Mouse (Mus musculus) myocyte (in vitro differentiated cells): ENCODE data around the gene Tada2b. TPM values are rescaled to one million over a fixed set of nuclear protein-coding genes. Genes with fewer than 3 reads are reported as not detected.

Source experiments
- H3K27me3 ChIP-seq: one replicate; pipeline ENCODE4 v1.6.1; 2011; ENCODE audit not compliant: control insufficient read depth, insufficient read depth, insufficient read length
- H3K36me3 ChIP-seq: one replicate; pipeline ENCODE4 v1.6.1; 2011; ENCODE audit not compliant: control insufficient read depth, insufficient read depth
- H3K4me2 ChIP-seq: one replicate; pipeline ENCODE4 v1.6.1; 2011; ENCODE audit warnings: low read depth, control low read depth
- H3K4me3 ChIP-seq: one replicate; pipeline ENCODE4 v1.5.1; 2011; ENCODE audit warnings: mild to moderate bottlenecking, control low read depth, moderate library complexity
- H3K79me2 ChIP-seq: one replicate; pipeline ENCODE4 v1.6.1; 2011; ENCODE audit not compliant: control insufficient read depth, insufficient read depth
- H3ac ChIP-seq: one replicate; pipeline ENCODE4 v1.6.1; 2011; ENCODE audit not compliant: control insufficient read depth, insufficient read length
- CEBPB ChIP-seq: IDR thresholded peaks from 2 replicates; pipeline ENCODE4 v1.6.1; 2011; ENCODE audit warnings: mild to moderate bottlenecking, moderate library complexity; ENCODE audit not compliant: poor library complexity, insufficient read depth, severe bottlenecking
- E2F4 ChIP-seq: IDR thresholded peaks from one replicate; pipeline ENCODE4 v1.6.1; 2011; ENCODE audit warnings: mild to moderate bottlenecking, control low read depth, moderate library complexity; ENCODE audit not compliant: insufficient read depth
- MAX ChIP-seq: IDR thresholded peaks from one replicate; pipeline ENCODE4 v1.6.1; 2011; ENCODE audit warnings: low read depth, mild to moderate bottlenecking, control low read depth
- MYOD1 ChIP-seq, 3 experiments: IDR thresholded peaks; one replicate each; pipeline ENCODE4 v1.6.1; 2011; ENCODE audit warnings: control low read depth in 2 of 3, low read depth in 2 of 3, mild to moderate bottlenecking in 2 of 3, moderate library complexity in 1 of 3; ENCODE audit not compliant: insufficient read length in 2 of 3, control insufficient read depth in 1 of 3
- MYOG ChIP-seq, 3 experiments: IDR thresholded peaks; one replicate each; pipeline ENCODE4 v1.6.1; 2011; ENCODE audit warnings: control low read depth in 2 of 3, low read depth in 2 of 3, mild to moderate bottlenecking in 2 of 3; ENCODE audit not compliant: insufficient read length in 2 of 3, control insufficient read depth in 1 of 3, insufficient read depth in 1 of 3
- POLR2A ChIP-seq: IDR thresholded peaks from one replicate; pipeline ENCODE4 v1.6.1; 2011; ENCODE audit warnings: low read depth, mild to moderate bottlenecking, control low read depth, moderate library complexity; ENCODE audit not compliant: insufficient read length
- POLR2AphosphoS2 ChIP-seq: IDR thresholded peaks from one replicate; pipeline ENCODE4 v1.6.1; 2011; ENCODE audit warnings: low read depth, control low read depth; ENCODE audit not compliant: insufficient read length
- REST ChIP-seq: IDR thresholded peaks from one replicate; pipeline ENCODE4 v1.6.1; 2011; ENCODE audit warnings: mild to moderate bottlenecking, control low read depth, moderate library complexity; ENCODE audit not compliant: insufficient read depth, insufficient read length
- SRF ChIP-seq: IDR thresholded peaks from one replicate; pipeline ENCODE4 v1.6.1; 2011; ENCODE audit warnings: low read depth; ENCODE audit not compliant: control insufficient read depth, insufficient read length
- TCF12 ChIP-seq: IDR thresholded peaks from one replicate; pipeline ENCODE4 v1.6.1; 2011; ENCODE audit warnings: mild to moderate bottlenecking, control low read depth; ENCODE audit not compliant: poor library complexity, insufficient read depth, severe bottlenecking
- TCF3 ChIP-seq: IDR thresholded peaks from one replicate; pipeline ENCODE4 v1.6.1; 2011; ENCODE audit warnings: low read depth, control low read depth; ENCODE audit not compliant: insufficient read length
- USF1 ChIP-seq: IDR thresholded peaks from one replicate; pipeline ENCODE4 v1.6.1; 2011; ENCODE audit warnings: low read depth, mild to moderate bottlenecking, control low read depth, moderate library complexity
- polyA plus RNA-seq: library from polyadenylated mRNA; unstranded; fragments of >200 nt; fragmentation: generic; extraction: Trizol; gene quantifications from one replicate; pipeline ENCODE4 v1.2.1, GENCODE M21; 2012; ENCODE audit warnings: missing spikeins

Tada2b gene
- polyA plus RNA-seq, 1 experiment: 7.2 TPM

- Histone ChIP-seq H3K4me3 (no peak overlapping the region), H3K36me3 (no peaks in the 10 kb centered on the region), H3K79me2 (no peaks in the 10 kb centered on the region), H3ac (no peak overlapping the region), H3K27me3 (peaks cover 29% of the 10 kb centered on the region), H3K4me2 (no peak overlapping the region)
- no peak for TF ChIP-seq MAX
- TF ChIP-seq SRF: no peak
- TF ChIP-seq TCF3: no peak
- no peak for TF ChIP-seq E2F4
- TF ChIP-seq TCF12: no peak
These were observed 54.5 kb downstream of the Tada2b start for GRCm38 (mm10) chr5:36429551-36429950.

GRCm38 (mm10) chr5:36427831-36428230, 56.3 kb downstream of the Tada2b start:
- H3K36me3 ChIP-seq: no peaks in the 10 kb centered on the region
- no peak for TF ChIP-seq CEBPB
- TF ChIP-seq MAX: no peak
- no peak for TF ChIP-seq MYOG (IDR thresholded peaks at IDR 0.05; ENCODE audit: control insufficient read depth in 1 of 3, insufficient read depth in 1 of 3, insufficient read length in 2 of 3, low read depth in 2 of 3)
- TF ChIP-seq POLR2A: no peak
- no peak for TF ChIP-seq USF1
- TF ChIP-seq TCF3: no peak
- no peak for TF ChIP-seq POLR2AphosphoS2
- no peak for TF ChIP-seq MYOD1 (IDR thresholded peaks at IDR 0.05; ENCODE audit: control insufficient read depth in 1 of 3, insufficient read length in 2 of 3, low read depth in 2 of 3)
- no peak for TF ChIP-seq TCF12
- no peak for TF ChIP-seq SRF
- no peak for TF ChIP-seq E2F4
- no peak for TF ChIP-seq REST
- peaks cover 19% of the 10 kb centered on the region for H3K27me3 ChIP-seq
- H3ac ChIP-seq: no peak overlapping the region
- no peak overlapping the region for H3K4me3 ChIP-seq
- no peak overlapping the region for H3K4me2 ChIP-seq
- H3K79me2 ChIP-seq: no peaks in the 10 kb centered on the region

GRCm38 (mm10) chr5:36426404-36426803, 57.7 kb downstream of the Tada2b start:
- Histone ChIP-seq H3K4me2 (no peak overlapping the region), H3ac (no peak overlapping the region), H3K79me2 (no peaks in the 10 kb centered on the region), H3K27me3 (peaks cover 22% of the 10 kb centered on the region), H3K4me3 (no peak overlapping the region), H3K36me3 (no peaks in the 10 kb centered on the region)
- TF ChIP-seq POLR2A (no peak), E2F4 (no peak)

- no peaks in the 10 kb centered on the region for H3K36me3 ChIP-seq
- H3K27me3 ChIP-seq: peaks cover 22% of the 10 kb centered on the region
- no peak for TF ChIP-seq TCF12
- no peak for TF ChIP-seq POLR2AphosphoS2
- no peak for TF ChIP-seq E2F4
- no peak for TF ChIP-seq MYOD1 (IDR thresholded peaks at IDR 0.05; ENCODE audit: control insufficient read depth in 1 of 3, insufficient read length in 2 of 3, low read depth in 2 of 3)
- no peak for TF ChIP-seq POLR2A
- TF ChIP-seq USF1: no peak
- TF ChIP-seq MAX: no peak
- no peak for TF ChIP-seq SRF
- TF ChIP-seq TCF3: no peak
- TF ChIP-seq MYOG (IDR thresholded peaks at IDR 0.05; ENCODE audit: control insufficient read depth in 1 of 3, insufficient read depth in 1 of 3, insufficient read length in 2 of 3, low read depth in 2 of 3): no peak
- TF ChIP-seq CEBPB: no peak
- H3K4me2 ChIP-seq: no peak overlapping the region
- no peak overlapping the region for H3K4me3 ChIP-seq
- no peak overlapping the region for H3ac ChIP-seq
- no peaks in the 10 kb centered on the region for H3K79me2 ChIP-seq
These were observed 59.4 kb downstream of the Tada2b start for GRCm38 (mm10) chr5:36424676-36425075.

Other genes with a start within 250 kb of the Tada2b start
- 58.2 TPM for gene Sorcs2, start 86.1 kb downstream of the Tada2b start, polyA plus RNA-seq
- 46.3 TPM for gene Grpel1, start 19.3 kb downstream of the Tada2b start, polyA plus RNA-seq
- gene Ccdc96, start 303 bp upstream of the Tada2b start, polyA plus RNA-seq: 0.38 TPM
- 7.8 TPM for gene Tbc1d14, start 109.0 kb upstream of the Tada2b start, polyA plus RNA-seq
- gene D5Ertd579e, start 211.7 kb upstream of the Tada2b start, polyA plus RNA-seq: 12.3 TPM